ENCODE assay signal across 25 mouse cellular contexts in the genomic region with DNA sequence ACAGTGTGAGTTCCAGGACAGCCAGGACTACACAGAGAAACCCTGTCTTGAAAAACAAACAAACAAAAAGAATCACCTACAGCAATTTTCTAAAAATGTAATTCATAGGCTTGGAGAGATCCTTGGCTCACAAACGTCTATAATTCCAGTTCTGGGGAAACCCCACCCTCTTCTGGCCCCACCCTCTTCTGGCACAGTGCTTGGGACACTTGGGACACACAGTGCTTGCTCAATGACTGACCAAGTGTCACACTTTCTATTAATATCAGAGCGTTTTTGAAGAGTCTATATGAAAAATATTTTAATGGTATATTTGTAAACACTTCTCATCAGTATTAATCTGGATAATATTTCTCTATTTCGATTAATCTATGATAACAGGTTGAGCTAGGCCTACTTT. TPM values are rescaled to one million over a fixed set of nuclear protein-coding genes. Genes with fewer than 3 reads are reported as not detected.
"Had no signal": no experiment of that assay in that cellular context is flagged by ENCODE, and none has a peak within 500 bp of the region (broad histone marks: within the 10 kb centered on the region; RNA-seq: fewer than 3 reads in every experiment).

No protein-coding gene starts in this region.

- DNase-seq: liver, postnatal 0 days; lung, embryonic 14.5 days; lung, postnatal 10 days; lung, postnatal 36 days; right cerebral cortex, postnatal 14 days; thymus, adult 2 months; thymus, postnatal 25 days; thymus, postnatal 4 days had no signal

- H3K36me3 ChIP-seq: liver, embryonic 15.5 days; midbrain, embryonic 13.5 days; midbrain, embryonic 15.5 days; neural tube, embryonic 12.5 days; stomach, embryonic 15.5 days had no signal

- H3K4me3 ChIP-seq: liver, embryonic 15.5 days; megakaryocyte, embryonic 14.5 days; midbrain, embryonic 13.5 days; midbrain, embryonic 15.5 days; neural tube, embryonic 12.5 days; stomach, embryonic 15.5 days had no signal

- H3K4me2 ChIP-seq: liver, embryonic 15.5 days; lung, embryonic 14.5 days; midbrain, embryonic 11.5 days; midbrain, embryonic 13.5 days; midbrain, embryonic 15.5 days; neural tube, embryonic 12.5 days; stomach, embryonic 15.5 days had no signal

- H3K9ac ChIP-seq: liver, embryonic 15.5 days; liver, postnatal 0 days; lung, embryonic 14.5 days; midbrain, embryonic 13.5 days; midbrain, embryonic 15.5 days; neural tube, embryonic 12.5 days; stomach, embryonic 15.5 days had no signal

- H3K27me3 ChIP-seq: liver, embryonic 15.5 days; megakaryocyte, embryonic 14.5 days; midbrain, embryonic 13.5 days; midbrain, embryonic 15.5 days; neural tube, embryonic 12.5 days; stomach, embryonic 15.5 days had no signal

- H3K4me1 ChIP-seq: liver, embryonic 15.5 days; megakaryocyte, embryonic 14.5 days; midbrain, embryonic 13.5 days; midbrain, embryonic 15.5 days; neural tube, embryonic 12.5 days; stomach, embryonic 15.5 days had no signal

- H3K27ac ChIP-seq: liver, embryonic 15.5 days; macrophage; midbrain, embryonic 13.5 days; midbrain, embryonic 15.5 days; neural tube, embryonic 12.5 days; stomach, embryonic 15.5 days; stomach, postnatal 0 days had no signal

- ATAC-seq: liver, postnatal 0 days; midbrain, embryonic 13.5 days; midbrain, embryonic 15.5 days had no signal

- H3K9me3 ChIP-seq: liver, embryonic 15.5 days; megakaryocyte, embryonic 14.5 days; midbrain, embryonic 13.5 days; midbrain, embryonic 15.5 days; neural tube, embryonic 12.5 days; stomach, embryonic 15.5 days had no signal

RNA-seq across cellular contexts. Expression of a gene that starts 12.6 kb away (rescaled TPM):
- total RNA-seq: megakaryocyte progenitor cell, adult 5-6 weeks; midbrain, postnatal 0 days; monocyte, adult 5-6 weeks; neutrophil, adult 5-6 weeks had no signal
- polyA plus RNA-seq: liver, embryonic 15.5 days; liver, postnatal 0 days; lung, embryonic 14.5 days; macrophage; midbrain, embryonic 11.5 days; midbrain, embryonic 13.5 days; midbrain, embryonic 15.5 days; midbrain, postnatal 0 days; neural tube, embryonic 12.5 days; neural tube, embryonic 14.5 days; spleen, adult 2 months; stomach, embryonic 15.5 days; stomach, postnatal 0 days; testis, adult 2 months; thymus, adult 2 months; urinary bladder, adult 2 months had no signal

RNA-seq across cellular contexts. Expression of a gene that starts 35.7 kb away (rescaled TPM):
- polyA plus RNA-seq: macrophage had no signal
